Mouse (Mus musculus) heart, adult 2 months (tissue): ENCODE measurements around the gene Agap3.

Experiments
- CTCF ChIP-seq: fragments of 200-600 bp; IDR thresholded peaks from 2 replicates; pipeline ENCODE4 v1.8.1; 2022; ENCODE audit warnings: antibody characterized with exemption, mild to moderate bottlenecking, moderate library complexity
- EP300 ChIP-seq: fragments of 200-500 bp; IDR thresholded peaks from 2 replicates; pipeline ENCODE4 v1.6.1; 2011; ENCODE audit warnings: low read depth, low read length, control low read depth; ENCODE audit not compliant: insufficient read depth
- POLR2A ChIP-seq: fragments of 200-500 bp; IDR thresholded peaks from 2 replicates; pipeline ENCODE4 v1.6.1; 2011; ENCODE audit warnings: mild to moderate bottlenecking, low read depth, low read length, control low read depth; ENCODE audit not compliant: insufficient read depth

- TF ChIP-seq CTCF (peak; percentile 88), POLR2A (no peak), EP300 (peak; percentile 49; the same call in 1 of the 2 replicates)
These were observed 35.7 kb upstream of the Agap3 start for GRCm38 (mm10) chr5:24416222-24416736.
